Mouse (Mus musculus): ENCODE measurements around the gene Ihh.

DNA sequence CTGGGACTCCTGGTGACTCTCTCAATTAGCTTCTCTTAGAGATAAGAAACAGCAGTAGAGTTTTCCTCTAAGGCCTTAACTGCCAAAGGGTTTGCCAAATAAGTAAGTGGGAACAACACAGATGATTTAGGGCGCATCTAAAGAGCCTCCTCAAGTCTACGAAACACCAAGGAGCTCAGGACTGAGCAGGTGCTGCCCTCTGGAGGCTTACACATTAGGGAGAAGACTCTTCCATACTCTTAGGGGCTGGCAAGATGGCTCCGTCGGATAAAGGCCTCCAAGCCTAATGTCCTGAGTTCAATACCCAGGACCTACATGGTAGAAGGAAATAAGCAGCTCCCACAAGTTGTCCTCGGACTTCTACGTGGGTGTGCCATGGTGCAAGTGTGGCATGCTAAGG lies 22.1 kb upstream of the Ihh start:
- no peak for TF ChIP-seq GATA1 (IDR thresholded peaks at IDR 0.05; ENCODE audit: borderline replicate concordance, low read length)
- no peak for TF ChIP-seq FLI1 (IDR thresholded peaks at IDR 0.05; ENCODE audit: low read length)
